Mouse (Mus musculus): Measurements from ENCODE around the gene BC016579. TPM values are rescaled to one million over a fixed set of nuclear protein-coding genes. Genes with fewer than 3 reads are reported as not detected.

The BC016579 gene
- polyA plus RNA-seq, 1 experiment from 2014 or later, result 5.5 TPM

DNA sequence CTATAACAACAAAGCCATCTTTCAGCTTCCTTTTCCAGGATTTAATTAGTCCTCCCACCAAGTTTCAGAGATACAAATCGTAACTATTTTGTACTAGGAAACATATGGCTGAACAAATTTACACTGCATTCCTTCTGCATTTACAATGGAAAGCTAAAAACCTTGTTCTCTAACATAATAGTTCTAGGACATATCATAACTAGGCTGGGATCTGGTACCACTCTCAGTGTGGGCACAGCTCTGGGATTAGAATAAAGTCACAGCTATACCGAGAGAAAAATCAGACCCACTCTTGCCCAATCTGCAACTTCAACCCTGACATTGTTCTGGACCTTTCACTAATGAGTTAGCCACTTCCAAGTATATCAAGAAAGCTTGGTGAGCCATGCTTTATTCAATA is 18.0 kb downstream of the BC016579 start:
- Histone ChIP-seq H3K9ac (ENCODE audit: low read depth, low read length) (no peak overlapping the region), H3K9me3 (ENCODE audit: control insufficient read depth) (no peaks in the 10 kb centered on the region), H3K4me2 (replicated peaks; ENCODE audit: low read depth) (no peak overlapping the region), H3K27me3 (replicated peaks; ENCODE audit: control insufficient read depth, insufficient read depth, low read length) (no peaks in the 10 kb centered on the region), H3K4me3 (ENCODE audit: low read depth, low read length) (no peak overlapping the region), H3K36me3 (ENCODE audit: control insufficient read depth, insufficient read depth) (peaks cover 20% of the 10 kb centered on the region), H3K4me1 (replicated peaks; ENCODE audit: control insufficient read depth, insufficient read depth, low read length) (no peaks in the 10 kb centered on the region), H3K27ac (ENCODE audit: low read depth, low read length) (no peak overlapping the region)
- TF ChIP-seq CTCF (IDR thresholded peaks at IDR 0.05; ENCODE audit: low read depth), result no peak
- WGBS, result 88% methylated on average over 2 of the region's 2 CpGs
- no peak for ATAC-seq

DNA sequence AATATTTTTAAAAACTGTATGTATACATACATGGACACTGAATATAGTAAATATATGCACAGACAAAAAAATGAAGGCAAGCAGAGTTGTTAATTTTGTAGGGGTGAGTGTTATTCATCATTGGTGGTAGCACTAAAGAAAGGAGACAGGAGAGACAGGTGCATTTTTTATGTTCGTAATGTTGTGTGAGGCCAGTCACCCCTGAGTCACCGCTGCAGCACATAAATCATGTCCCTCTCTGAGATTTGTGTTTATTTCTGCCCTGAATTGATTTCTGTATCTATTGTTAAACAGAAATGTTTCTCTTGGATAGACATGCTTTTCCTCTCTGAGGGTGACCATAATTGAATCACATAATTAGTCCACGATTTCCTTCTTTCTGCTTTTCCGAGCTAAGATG is 21.4 kb downstream of the BC016579 start:
- 69% methylated on average over 4 of the region's 4 CpGs for WGBS
- Histone ChIP-seq H3K36me3 (ENCODE audit: control insufficient read depth, insufficient read depth) (peaks cover 10% of the 10 kb centered on the region; the same call in 1 of the 2 replicates), H3K9ac (ENCODE audit: low read depth, low read length) (no peak overlapping the region), H3K27ac (ENCODE audit: low read depth, low read length) (no peak overlapping the region), H3K4me3 (ENCODE audit: low read depth, low read length) (no peak overlapping the region), H3K27me3 (replicated peaks; ENCODE audit: control insufficient read depth, insufficient read depth, low read length) (no peaks in the 10 kb centered on the region), H3K9me3 (ENCODE audit: control insufficient read depth) (no peaks in the 10 kb centered on the region), H3K4me1 (replicated peaks; ENCODE audit: control insufficient read depth, insufficient read depth, low read length) (no peaks in the 10 kb centered on the region), H3K4me2 (replicated peaks; ENCODE audit: low read depth) (no peak overlapping the region)
- TF ChIP-seq CTCF (IDR thresholded peaks at IDR 0.05; ENCODE audit: low read depth), result no peak
- ATAC-seq, result no peak

DNA sequence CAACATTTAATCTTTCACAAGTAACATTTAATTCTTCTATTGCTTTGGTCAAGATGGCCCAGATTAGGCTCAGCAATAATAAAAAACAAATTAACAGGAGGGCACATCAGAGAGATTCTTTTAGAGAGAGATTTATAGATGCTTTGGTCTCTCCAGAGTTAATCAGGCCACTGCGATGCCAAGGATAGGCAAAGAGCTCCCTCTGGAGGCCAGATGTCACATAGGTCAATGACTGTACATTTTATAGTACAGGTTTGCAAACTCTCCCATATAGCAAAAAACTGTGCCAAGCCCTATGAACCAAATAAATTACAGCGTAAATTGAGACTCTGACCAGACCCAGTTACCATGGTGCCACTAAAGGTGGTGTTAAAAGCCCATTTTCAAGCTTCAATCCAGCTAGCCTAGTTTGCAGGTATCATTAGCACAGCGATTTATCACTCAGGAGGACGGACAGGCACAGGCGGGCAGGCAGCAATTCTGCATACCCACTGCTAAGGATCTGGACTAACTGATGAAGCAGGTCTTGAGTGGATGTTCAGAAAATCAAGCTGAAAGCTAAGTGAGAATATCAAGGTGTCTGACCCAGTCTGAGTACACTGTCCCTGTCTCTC is 23.4 kb downstream of the BC016579 start:
- 53% methylated on average over 5 of the region's 5 CpGs for WGBS
- TF ChIP-seq CTCF (IDR thresholded peaks at IDR 0.05; ENCODE audit: low read depth), result peak; percentile 89
- peak; percentile 64 for ATAC-seq

DNA sequence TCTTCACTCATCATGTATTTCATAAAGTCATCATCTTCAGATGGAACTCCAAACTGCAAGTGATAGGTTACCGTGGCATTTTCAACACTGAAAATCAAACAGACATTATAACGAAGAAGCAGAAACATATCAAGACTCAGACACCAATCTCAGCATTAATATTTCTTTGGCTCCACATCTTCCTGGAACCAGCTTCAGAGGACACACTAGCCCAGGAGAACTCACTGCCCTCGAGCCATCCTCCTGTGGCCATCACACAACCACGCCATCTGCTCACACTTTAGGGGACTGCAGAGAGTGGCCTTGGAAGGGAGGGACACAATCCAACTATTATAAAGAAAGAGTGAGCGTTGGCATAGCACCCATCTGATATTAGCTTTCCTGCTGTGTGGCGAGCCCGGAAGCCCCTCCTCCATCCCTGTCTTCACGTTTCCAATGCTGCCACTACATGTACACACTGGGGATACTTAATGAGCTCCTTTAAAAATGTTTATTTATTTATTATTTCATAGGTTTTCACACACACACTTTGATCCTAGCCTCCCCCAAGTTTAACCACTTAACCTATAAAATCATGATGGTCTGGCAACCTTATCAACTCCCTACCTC is 24.3 kb downstream of the BC016579 start:
- Histone ChIP-seq H3K27ac (ENCODE audit: low read depth, low read length) (no peak overlapping the region), H3K4me3 (ENCODE audit: low read depth, low read length) (no peak overlapping the region), H3K36me3 (ENCODE audit: control insufficient read depth, insufficient read depth) (no peaks in the 10 kb centered on the region; the same call in 1 of the 2 replicates), H3K9me3 (ENCODE audit: control insufficient read depth) (no peaks in the 10 kb centered on the region), H3K4me2 (replicated peaks; ENCODE audit: low read depth) (no peak overlapping the region), H3K27me3 (replicated peaks; ENCODE audit: control insufficient read depth, insufficient read depth, low read length) (no peaks in the 10 kb centered on the region), H3K9ac (ENCODE audit: low read depth, low read length) (no peak overlapping the region), H3K4me1 (replicated peaks; ENCODE audit: control insufficient read depth, insufficient read depth, low read length) (no peaks in the 10 kb centered on the region)
- no peak for TF ChIP-seq CTCF (IDR thresholded peaks at IDR 0.05; ENCODE audit: low read depth)
- 83% methylated on average over 8 of the region's 8 CpGs for WGBS
- ATAC-seq, result no peak

More for the DNA sequence above, 23.4 kb downstream of the BC016579 start:
- Histone ChIP-seq H3K4me2 (replicated peaks; ENCODE audit: low read depth) (no peak overlapping the region), H3K4me3 (ENCODE audit: low read depth, low read length) (no peak overlapping the region), H3K9ac (ENCODE audit: low read depth, low read length) (no peak overlapping the region), H3K27me3 (replicated peaks; ENCODE audit: control insufficient read depth, insufficient read depth, low read length) (no peaks in the 10 kb centered on the region), H3K9me3 (ENCODE audit: control insufficient read depth) (no peaks in the 10 kb centered on the region), H3K36me3 (ENCODE audit: control insufficient read depth, insufficient read depth) (peaks cover 6% of the 10 kb centered on the region; the same call in 1 of the 2 replicates), H3K4me1 (replicated peaks; ENCODE audit: control insufficient read depth, insufficient read depth, low read length) (no peaks in the 10 kb centered on the region), H3K27ac (ENCODE audit: low read depth, low read length) (no peak overlapping the region)

DNA sequence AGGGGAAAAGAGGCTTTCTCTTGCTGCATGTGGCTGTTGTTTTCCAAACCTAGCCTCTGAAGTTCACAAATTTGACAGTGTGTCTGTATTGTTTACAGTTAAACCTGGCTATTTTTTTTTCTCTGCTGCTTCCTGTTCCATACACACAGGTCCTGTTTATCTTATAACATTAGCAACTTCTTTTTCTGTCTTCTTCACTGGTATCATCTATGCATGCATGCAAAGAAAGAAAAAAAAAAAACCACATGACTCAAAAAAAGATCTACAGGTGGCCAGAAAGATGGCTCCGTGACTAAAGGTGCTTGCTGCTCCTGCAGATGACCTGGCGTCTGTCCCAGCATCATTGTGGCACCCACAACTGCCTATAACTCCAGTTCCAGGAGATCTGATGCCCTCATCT is 28.5 kb downstream of the BC016579 start:
- 81% methylated on average over 2 of the region's 2 CpGs for WGBS
- H3K27ac ChIP-seq (ENCODE audit: low read depth, low read length), result no peak overlapping the region
- no peaks in the 10 kb centered on the region for H3K9me3 ChIP-seq (ENCODE audit: control insufficient read depth)
- no peak for ATAC-seq
- H3K9ac ChIP-seq (ENCODE audit: low read depth, low read length), result no peak overlapping the region
- no peaks in the 10 kb centered on the region for H3K4me1 ChIP-seq (replicated peaks; ENCODE audit: control insufficient read depth, insufficient read depth, low read length)
- no peak for TF ChIP-seq CTCF (IDR thresholded peaks at IDR 0.05; ENCODE audit: low read depth)
- no peaks in the 10 kb centered on the region for H3K27me3 ChIP-seq (replicated peaks; ENCODE audit: control insufficient read depth, insufficient read depth, low read length)
- no peak overlapping the region for H3K4me2 ChIP-seq (replicated peaks; ENCODE audit: low read depth)
- H3K4me3 ChIP-seq (ENCODE audit: low read depth, low read length), result no peak overlapping the region
- no peaks in the 10 kb centered on the region; the same call in 1 of the 2 replicates for H3K36me3 ChIP-seq (ENCODE audit: control insufficient read depth, insufficient read depth)

DNA sequence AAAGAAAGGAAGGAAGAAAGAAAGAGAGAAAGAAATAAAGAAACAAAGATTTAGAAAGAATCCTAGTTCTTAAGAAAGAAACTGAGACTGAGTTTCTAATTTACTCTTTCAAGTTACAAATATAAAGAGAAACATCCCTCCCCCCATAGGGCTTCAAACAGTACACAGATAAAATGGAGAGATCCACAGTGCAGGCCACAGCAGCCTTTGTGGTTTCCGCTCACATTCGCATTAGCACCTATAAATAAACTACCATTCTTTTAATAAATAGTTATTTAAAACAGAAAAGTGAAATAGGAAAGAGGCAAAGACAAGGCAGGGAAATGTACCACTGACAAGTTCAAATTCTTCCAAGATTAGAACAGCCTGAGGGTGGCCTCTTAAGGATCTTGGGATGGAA is 29.1 kb downstream of the BC016579 start:
- Histone ChIP-seq H3K36me3 (ENCODE audit: control insufficient read depth, insufficient read depth) (no peaks in the 10 kb centered on the region; the same call in 1 of the 2 replicates), H3K4me2 (replicated peaks; ENCODE audit: low read depth) (no peak overlapping the region), H3K9ac (ENCODE audit: low read depth, low read length) (no peak overlapping the region), H3K9me3 (ENCODE audit: control insufficient read depth) (no peaks in the 10 kb centered on the region), H3K4me3 (ENCODE audit: low read depth, low read length) (no peak overlapping the region), H3K27me3 (replicated peaks; ENCODE audit: control insufficient read depth, insufficient read depth, low read length) (no peaks in the 10 kb centered on the region), H3K27ac (ENCODE audit: low read depth, low read length) (no peak overlapping the region), H3K4me1 (replicated peaks; ENCODE audit: control insufficient read depth, insufficient read depth, low read length) (no peaks in the 10 kb centered on the region)
- no peak for TF ChIP-seq CTCF (IDR thresholded peaks at IDR 0.05; ENCODE audit: low read depth)
- WGBS, result 75% methylated on average over 2 of the region's 2 CpGs
- ATAC-seq, result no peak

All from intestine, postnatal 0 days (tissue).